Mouse (Mus musculus): Measurements from ENCODE around the gene Plekhg2.

DNA sequence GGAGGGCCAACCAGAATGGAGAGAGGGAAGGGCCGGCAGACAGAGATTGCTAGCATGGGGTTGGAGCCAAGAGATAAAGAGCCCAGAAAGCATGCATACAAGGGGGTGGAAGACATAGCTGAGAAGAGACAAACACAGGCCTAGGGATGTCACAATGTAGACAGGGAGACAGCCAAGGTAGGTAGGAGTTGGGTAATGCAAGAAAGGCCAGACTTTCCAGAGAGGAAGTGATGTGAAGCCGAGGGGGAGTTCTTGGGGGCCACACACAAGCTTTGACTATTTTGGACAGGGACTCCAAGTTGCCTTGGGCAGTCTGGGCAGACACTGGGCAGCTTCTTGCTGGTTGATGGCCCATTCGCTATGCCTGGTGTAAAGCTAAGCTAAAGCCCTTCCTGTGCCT is 29.5 kb upstream of the Plekhg2 start:
- TF ChIP-seq CTCF (IDR thresholded peaks at IDR 0.05; ENCODE audit: borderline replicate concordance, insufficient read depth, low read depth, low read length) (no peak), POLR2A (IDR thresholded peaks at IDR 0.05; ENCODE audit: borderline replicate concordance, insufficient read depth, low read length) (no peak)

Measured in cerebellum, adult 2 months (tissue).